Mouse (Mus musculus): ENCODE data around the gene Sertm1. TPM values are rescaled to one million over a fixed set of nuclear protein-coding genes. Genes with fewer than 3 reads are reported as not detected.

The Sertm1 gene
- not detected in 2 replicates for total RNA-seq (2017)

DNA sequence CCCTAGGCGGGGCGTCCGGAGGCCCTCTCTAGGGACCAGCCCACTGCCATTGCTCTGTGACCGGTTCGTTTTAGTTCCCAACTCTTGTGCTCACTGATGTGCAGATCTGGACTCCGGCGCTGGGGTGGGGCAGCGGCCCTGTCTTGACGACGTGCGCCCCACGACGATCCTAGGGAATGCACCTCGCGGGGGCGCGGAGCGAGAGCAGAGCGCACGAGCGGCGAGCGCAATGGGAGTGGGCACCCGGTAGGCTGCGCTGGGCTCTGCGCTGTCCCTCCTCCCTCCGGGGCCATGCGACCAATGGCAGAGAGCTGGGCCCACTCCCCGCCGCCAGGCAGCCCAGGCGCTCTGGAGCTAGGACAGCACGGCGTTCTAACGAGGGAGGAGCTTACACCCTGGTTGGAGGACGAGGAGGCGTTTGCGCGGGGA is at the start of gene Sertm1:
Sertm1 (minus strand) TSS at position 245 of the 429 bp plus-strand sequence.
- ATAC-seq (replicated peaks; ENCODE audit: low read depth, poor library complexity, severe bottlenecking): no peak

DNA sequence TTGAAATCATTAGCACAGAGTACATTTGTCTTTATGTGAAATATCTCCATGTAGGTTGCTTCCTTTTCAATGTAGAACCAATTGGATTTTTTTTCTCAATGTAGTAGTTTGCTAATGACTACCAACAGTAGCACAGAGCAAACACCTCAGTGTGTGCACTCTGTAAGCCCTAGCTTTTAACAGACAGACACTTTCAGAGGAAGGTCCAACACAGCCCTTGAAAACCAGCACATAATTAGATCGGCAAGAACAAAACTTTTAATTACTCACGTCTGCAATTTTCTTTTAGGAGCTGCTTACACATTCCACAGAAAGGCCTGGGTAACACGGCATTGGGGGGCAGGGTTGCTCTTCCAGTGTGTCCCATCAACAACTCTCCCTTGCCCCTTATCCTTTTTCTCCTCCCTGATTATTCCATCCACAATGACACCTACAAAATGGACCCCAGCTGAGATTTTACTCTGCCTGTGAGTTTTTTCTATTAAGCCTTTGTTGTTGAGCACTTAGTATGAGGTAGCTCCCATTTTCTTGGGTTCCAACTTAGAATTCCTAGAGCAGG is 49.3 kb upstream of the Sertm1 start:
- ATAC-seq (replicated peaks; ENCODE audit: low read depth, poor library complexity, severe bottlenecking): no peak

DNA sequence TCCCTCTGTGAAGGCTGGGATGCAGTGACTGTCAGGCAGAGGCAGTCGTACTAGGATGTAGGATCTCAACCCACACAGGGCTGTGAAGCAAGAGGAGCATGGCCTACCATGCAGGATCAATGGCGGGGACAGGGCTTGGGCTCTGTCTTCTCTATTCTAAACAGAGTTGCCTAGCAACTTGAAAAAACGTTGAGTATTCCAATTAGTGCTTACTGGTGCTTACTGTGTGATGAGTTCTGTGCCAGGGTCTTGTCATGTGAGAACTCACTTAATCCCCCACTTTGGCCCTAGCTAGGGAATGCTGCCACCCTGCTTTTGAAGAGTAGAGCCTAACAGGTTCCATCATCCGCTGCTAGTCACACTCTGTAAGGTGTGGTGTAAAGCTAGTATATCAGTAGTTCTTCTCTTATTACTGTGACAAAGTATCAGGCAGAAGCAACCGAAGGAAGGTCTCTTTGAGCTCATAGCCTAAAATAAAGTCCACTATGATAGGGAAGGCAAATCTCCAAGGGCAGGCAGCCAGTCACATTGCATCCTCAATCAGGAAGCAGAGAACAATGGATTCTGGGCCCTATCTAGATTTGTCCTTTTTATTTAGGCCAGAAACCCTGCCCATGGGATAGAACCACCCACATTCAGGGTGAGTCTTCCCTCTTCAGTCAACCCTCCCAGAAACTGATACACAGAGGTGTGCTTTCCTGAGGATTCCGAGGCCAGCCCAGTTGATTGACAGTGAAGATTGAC is 27.6 kb upstream of the Sertm1 start:
- ATAC-seq (replicated peaks; ENCODE audit: low read depth, poor library complexity, severe bottlenecking): no peak

DNA sequence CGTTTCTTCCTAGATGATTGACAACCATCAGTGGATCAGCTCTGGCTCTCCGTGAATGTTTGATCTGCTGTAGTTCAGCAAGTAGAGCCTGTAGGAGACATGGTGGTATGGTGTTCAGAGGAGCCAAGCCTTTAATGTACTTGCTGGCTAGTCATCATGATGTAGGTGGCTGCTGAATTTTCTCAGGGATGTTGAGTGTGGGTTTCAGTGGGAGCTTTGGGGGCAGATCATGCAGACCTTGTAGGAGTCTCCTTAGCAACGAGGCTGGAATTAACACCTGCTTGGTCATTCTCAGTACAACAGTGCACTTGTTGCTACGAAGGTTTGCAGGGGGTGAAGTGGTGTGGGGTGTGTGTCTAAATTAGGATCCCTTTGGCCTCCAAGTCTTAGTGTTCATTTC is 18.8 kb upstream of the Sertm1 start:
- no peak for ATAC-seq (replicated peaks; ENCODE audit: low read depth, poor library complexity, severe bottlenecking)

DNA sequence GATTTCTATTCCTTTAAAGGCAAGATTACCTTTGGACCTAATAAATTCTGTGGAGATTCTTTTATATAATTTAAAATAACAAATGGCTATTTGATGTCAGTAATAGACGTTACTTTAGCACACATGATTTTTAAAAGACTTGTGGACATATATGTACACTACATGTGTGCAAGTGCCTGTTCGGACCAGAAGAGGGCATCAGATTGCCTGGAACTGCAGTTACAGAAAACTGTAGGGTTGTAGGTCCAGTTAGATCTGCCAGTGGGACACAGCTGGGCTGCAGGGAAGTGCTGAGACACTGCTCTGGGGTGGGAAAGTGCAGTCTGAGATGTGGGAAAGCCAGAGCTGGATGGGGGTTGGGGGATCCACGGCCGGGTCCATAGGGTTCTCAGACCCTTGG is 16.9 kb upstream of the Sertm1 start:
- no peak for ATAC-seq (replicated peaks; ENCODE audit: low read depth, poor library complexity, severe bottlenecking)

DNA sequence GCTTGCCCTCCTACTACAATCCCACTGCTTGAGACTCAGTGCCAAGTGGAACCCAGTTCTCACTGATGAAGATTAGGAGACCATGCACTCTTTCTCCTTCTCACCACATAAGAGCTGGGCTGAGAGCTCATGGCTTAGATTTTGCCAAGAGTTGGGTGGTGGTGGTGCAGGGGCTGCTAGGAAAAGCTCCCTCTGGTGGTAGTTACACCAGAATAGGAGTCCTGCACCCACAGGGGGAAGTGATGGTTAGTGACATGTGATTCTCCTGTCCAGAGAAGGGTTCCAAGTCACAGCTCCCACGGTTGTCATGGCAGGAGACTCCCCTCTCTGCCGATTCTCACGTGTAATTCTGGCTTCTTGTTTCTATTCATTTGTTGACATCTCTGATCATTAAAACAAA is 4.7 kb upstream of the Sertm1 start:
- ATAC-seq (replicated peaks; ENCODE audit: low read depth, poor library complexity, severe bottlenecking): no peak

DNA sequence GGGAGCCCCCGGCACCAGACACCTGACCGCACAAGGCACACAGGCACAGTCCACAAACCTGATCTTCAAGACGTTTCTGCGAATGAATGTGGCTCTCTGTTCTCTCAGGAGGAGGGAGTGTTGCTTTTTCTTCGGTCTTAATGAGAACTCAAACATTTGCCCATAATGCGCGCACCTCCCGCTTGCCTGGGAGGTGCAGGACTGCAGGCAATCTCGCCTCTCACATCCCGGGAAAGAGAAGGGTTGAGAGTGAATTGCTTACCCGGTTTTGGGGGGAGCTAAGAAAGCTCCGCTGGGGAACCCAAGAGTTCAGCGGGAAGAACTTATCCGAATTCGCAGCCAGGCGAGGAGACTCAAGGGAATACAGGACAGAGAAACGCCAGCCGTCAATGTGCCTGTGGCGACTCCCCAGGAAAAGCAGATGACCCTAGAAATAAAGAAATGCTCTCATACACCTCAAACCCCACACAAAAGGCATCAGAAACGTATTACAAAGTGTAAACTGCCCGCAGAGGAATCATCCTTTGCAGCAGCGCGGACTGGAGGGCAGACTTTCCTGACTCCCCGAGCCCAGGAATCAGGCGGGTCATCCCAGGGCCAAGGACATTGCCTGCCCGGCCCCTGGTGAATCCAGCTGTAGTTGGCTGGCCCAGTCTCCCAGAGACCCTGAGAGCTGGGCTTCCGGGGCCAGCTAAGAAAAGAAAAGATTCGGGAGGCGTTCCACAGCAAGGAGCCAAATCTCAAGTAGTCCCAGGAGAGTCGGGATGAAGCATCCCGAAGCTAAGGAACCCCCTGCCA is 643 bp downstream of the Sertm1 start:
- ATAC-seq (replicated peaks; ENCODE audit: low read depth, poor library complexity, severe bottlenecking): no peak

DNA sequence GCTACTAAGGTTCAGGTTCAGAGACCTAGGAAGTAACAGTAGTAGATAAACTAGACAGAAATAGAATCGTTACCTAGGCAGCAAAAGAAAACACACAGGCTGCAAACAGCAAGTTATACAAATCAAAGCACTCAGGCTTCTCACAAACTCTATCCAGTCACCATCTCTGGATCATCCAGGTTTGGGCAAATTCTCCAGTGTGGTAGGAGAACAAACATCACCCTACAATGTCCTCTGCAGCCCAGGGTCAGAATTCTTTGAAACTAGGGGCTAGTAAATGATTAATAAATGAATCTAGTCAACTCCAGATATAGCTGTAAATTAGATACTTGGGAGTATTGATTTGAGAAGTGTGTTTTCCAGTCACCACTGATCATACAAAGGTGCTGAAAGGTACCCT is 6.8 kb downstream of the Sertm1 start:
- ATAC-seq (replicated peaks; ENCODE audit: low read depth, poor library complexity, severe bottlenecking): no peak

DNA sequence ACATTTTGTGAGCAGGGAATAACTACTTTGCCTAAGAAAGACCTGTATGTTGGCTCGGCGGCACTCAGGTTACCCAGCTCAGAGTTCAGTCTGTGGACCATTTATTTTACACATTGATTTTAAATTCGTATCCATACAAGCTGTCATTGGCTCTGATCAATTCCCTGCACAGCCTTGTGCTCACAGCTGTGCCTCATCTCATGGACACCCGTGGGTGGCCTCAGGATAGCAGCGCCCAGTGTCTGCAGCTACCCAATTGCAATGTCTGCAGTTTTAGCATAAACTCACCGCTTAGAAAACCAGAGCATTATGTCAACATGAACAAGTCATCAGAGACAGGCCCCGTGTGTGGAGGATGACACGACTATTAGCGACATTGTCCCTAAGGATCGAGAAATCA is 17.7 kb downstream of the Sertm1 start:
- no peak for ATAC-seq (replicated peaks; ENCODE audit: low read depth, poor library complexity, severe bottlenecking)

DNA sequence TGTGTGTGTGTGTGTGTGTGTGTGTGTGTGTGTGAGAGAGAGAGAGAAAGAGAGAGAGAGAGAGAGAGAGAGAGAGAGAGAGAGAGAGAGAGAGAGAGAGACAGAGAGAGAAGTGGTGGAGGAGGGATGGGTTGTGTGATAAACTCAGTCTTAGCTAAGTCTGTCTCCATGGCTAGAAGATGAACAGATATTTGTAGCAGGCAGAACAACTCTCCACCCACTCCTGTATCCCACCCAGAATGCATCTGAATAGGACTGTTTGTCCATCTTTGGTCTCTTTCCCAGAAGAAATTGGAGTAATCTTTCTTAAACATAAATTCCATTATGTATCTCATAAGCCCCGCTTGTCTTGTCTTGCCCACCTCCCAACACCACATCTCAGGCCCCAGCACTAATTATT is 20.8 kb downstream of the Sertm1 start:
- no peak for ATAC-seq (replicated peaks; ENCODE audit: low read depth, poor library complexity, severe bottlenecking)

DNA sequence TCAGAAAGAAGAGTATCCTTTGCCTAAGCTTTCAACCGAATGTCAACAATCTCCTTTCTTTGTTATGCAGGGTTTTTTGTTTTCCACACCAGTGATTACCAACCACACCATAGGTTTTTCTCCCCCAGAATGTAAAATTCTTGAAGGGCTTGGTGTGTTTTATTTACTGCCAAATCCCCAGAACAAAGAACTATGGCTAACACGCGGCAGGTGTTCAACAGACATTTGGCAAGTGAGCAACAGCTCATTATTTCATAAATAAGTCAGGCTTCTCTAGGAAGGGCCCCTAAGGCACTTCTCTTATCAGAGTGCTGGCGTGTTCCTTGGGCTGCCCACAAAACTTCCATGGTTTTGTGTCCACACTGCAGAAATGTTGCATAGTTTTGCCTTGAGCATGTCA is 23.5 kb downstream of the Sertm1 start:
- no peak for ATAC-seq (replicated peaks; ENCODE audit: low read depth, poor library complexity, severe bottlenecking)

DNA sequence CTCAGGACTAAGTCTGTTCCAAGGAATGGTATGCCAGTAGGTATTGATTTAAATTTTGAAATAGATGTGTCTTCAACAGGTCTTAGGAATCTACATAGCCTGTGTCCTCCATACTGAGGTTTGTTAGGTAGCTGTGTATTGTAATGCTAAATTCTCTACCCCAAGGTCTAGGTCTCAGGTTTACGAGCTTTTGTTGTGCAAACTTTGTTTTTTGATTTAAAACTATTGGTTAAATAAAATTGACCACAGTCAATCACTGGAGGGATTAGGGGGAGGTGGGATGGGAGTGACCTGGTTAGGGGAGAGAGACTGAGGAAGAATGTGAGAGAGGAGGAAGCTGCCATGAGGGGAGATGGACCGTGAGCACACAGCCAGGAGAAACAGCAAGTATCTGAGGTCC is 29.2 kb downstream of the Sertm1 start:
- no peak for ATAC-seq (replicated peaks; ENCODE audit: low read depth, poor library complexity, severe bottlenecking)

Other genes starting within 250 kb of the Sertm1 start
- gene Supt20, start 223.1 kb downstream of the Sertm1 start, total RNA-seq (2017): 75.1 and 91.2 TPM in 2 replicates
- 1.1 TPM in 1 of 2 replicates, not detected in the other for gene Gm21958, start 201.5 kb downstream of the Sertm1 start, total RNA-seq (2017)
- gene Exosc8, start 180.5 kb downstream of the Sertm1 start, total RNA-seq (2017): 207 and 282 TPM in 2 replicates
- 35.1 and 40.8 TPM in 2 replicates for gene Alg5, start 180.3 kb downstream of the Sertm1 start, total RNA-seq (2017)
- gene Smad9, start 160.3 kb downstream of the Sertm1 start, total RNA-seq (2017): not detected in 2 replicates
- 39.8 and 57.0 TPM in 2 replicates for gene Rfxap, start 108.1 kb downstream of the Sertm1 start, total RNA-seq (2017)
- gene Ccna1, start 139.6 kb upstream of the Sertm1 start, total RNA-seq (2017): not detected in 2 replicates
- gene Spg20, start 196.2 kb upstream of the Sertm1 start, total RNA-seq (2017): 24.7 and 27.1 TPM in 2 replicates
- gene Ccdc169, start 221.5 kb upstream of the Sertm1 start, total RNA-seq (2017): 0.41 TPM in 1 of 2 replicates, not detected in the other